Mouse (Mus musculus) heart, adult 2 months (tissue): ENCODE measurements around the gene Raet1e.
"Not testable (repeated sequence)": the region's sequence is repeated elsewhere in the genome, so short reads cannot be mapped to it uniquely, and the experiment has no call there.

Source experiments
- CTCF ChIP-seq: fragments of 200-600 bp; IDR thresholded peaks from 2 replicates; pipeline ENCODE4 v1.8.1; 2022; ENCODE audit warnings: antibody characterized with exemption, mild to moderate bottlenecking, moderate library complexity
- EP300 ChIP-seq: fragments of 200-500 bp; IDR thresholded peaks from 2 replicates; pipeline ENCODE4 v1.6.1; 2011; ENCODE audit warnings: low read depth, low read length, control low read depth; ENCODE audit not compliant: insufficient read depth
- POLR2A ChIP-seq: fragments of 200-500 bp; IDR thresholded peaks from 2 replicates; pipeline ENCODE4 v1.6.1; 2011; ENCODE audit warnings: mild to moderate bottlenecking, low read depth, low read length, control low read depth; ENCODE audit not compliant: insufficient read depth

GRCm38 (mm10) chr10:22364915-22365314, 206.5 kb downstream of the Raet1e start:
- not testable (repeated sequence) for TF ChIP-seq CTCF, POLR2A, EP300
